Mouse (Mus musculus): ENCODE results near the gene AC124502.3.

Gene AC124502.3

GRCm38 (mm10) chr19:5060365-5061330 is 22.0 kb downstream of the AC124502.3 start:
- DNase-seq, result no peak

DNA sequence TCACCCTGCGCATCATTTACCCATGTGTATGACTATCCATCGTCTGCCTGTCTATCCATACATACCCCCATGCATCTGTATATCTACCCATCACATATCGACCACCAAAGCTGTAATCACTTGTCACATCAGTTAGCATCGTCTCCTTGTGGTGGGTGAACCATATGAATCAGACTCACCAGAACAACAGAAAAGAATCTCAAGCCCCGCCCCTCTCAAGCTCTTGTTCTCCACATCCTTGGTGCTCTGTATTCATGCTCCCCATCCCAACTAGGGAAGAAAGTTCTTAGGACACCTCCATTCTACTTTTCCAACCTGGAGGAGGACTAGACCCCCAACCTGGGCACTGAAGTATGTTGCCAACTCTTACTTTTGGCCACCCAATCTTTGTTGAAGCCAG is 23.4 kb downstream of the AC124502.3 start:
- DNase-seq, result no peak

DNA sequence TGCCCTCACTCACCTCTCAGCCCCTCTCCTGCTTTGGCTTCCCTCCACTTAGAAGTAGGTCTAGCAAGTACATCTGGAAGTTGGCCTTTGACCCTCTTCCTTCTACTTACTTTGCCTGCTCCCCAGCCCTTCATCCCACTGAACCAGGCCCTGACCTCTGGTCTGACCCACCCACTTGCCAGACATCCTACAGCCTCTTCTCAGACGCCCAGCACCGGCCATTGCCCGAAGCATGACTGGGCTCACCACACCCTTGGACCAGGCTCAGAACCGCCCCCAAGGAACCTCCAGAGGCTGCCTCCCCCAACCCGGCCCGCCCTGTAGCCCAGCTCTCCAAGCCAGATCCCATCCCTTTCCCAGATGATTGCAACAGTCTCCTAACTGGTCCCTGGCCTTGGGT is 23.8 kb downstream of the AC124502.3 start:
- no peak for DNase-seq

DNA sequence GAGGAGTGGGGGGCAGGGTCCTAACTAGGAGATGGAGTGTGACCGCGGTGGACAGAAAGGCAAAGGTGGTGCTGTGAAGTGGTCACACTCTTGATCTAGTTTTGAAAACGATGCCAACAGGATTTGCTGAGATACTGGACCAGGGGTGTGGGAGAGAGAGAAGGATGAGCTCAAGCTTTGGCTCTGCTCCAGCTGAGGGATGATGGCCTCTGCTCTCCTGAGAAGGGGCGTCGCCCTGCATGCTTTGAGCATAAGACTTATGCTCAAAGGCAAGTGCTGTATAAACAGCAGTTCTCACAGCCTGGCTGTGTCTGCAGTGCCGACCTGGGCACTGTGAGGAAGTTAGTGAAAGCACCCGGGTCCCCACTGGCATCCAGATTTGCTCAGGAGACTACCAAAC is 26.4 kb downstream of the AC124502.3 start:
- no peak for DNase-seq

DNA sequence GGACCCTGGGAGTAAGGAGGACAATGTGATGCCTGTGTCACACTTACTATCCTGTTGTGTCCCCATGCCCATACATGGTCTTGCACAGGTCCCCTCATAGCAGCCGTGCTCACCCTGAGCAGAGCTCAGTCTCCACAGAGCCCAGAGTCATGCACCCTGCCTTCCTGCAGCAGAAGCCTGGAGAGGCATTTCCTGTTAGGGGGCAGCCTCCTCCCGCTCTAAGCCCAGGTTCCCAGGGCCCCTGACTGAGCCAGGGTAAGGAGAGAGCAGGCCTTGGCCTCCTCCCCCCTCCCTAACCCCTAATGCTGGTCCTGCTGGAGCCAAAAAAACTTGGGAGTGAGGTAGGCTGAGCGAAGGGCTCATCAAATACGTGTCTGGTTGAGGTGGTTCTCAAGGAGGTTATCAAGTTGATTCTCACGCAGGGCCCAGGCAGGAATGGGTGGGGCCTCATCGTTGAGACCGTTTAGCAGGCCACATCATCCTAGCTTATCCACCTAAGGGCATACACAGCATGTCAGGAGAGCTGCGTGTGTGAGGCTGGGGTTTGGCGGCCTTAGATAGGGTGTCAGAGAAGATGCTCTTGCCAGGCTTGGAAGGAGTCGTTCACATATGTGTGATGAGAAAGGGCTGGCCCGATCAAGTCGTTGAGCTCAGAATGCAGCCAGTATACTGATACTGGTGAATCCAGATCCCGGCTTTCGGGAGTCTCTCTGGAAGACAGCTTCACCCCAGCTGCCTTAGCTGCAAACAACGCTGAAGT is 28.5 kb downstream of the AC124502.3 start:
- DNase-seq, result no peak

DNA sequence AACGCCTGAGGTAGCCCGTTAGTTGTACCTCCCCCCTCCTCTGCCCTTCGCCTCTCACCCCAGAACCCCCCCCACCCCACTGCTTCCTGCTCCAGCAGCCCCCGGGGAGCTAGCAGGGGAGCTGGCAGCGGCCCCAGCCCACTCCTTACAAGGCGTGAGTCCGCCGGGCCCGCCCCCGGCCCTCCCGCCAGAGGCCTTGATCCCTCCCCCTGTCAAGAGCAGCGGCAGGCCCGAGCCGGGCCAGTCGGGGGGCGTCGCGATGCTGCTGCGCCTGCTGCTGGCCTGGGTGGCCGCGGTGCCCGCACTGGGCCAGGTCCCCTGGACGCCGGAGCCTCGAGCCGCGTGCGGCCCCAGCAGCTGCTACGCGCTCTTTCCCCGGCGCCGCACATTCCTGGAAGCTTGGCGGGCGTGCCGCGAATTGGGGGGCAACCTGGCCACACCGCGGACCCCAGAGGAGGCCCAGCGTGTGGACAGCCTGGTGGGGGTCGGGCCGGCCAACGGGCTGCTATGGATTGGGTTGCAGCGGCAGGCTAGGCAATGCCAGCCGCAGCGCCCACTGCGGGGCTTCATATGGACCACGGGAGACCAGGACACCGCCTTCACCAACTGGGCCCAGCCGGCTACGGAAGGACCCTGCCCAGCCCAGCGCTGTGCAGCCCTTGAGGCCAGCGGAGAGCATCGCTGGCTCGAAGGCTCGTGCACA is 29.3 kb downstream of the AC124502.3 start, which contains the start of gene Cd248:
Gene Cd248, plus strand, starts transcription at position 212 of the 703 bp plus-strand sequence.
- DNase-seq, result peak; percentile 45

- DNase-seq, result no peak
Measured at GRCm38 (mm10) chr19:5068570-5069234, 30.0 kb downstream of the AC124502.3 start.

DNA sequence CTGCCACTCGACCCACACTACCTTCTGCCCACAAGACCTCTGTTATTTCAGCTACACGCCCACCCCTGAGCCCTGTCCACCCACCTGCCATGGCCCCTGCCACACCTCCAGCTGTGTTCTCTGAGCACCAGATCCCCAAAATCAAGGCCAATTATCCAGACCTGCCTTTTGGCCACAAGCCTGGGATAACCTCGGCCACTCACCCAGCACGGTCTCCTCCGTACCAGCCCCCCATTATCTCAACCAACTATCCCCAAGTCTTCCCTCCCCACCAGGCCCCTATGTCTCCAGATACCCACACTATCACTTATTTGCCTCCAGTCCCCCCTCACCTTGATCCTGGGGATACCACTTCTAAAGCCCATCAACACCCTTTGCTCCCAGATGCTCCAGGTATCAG is 30.8 kb downstream of the AC124502.3 start:
- no peak for DNase-seq

GRCm38 (mm10) chr19:5069978-5070377 is 31.3 kb downstream of the AC124502.3 start:
- no peak for DNase-seq

- DNase-seq, result no peak
Measured at GRCm38 (mm10) chr19:5071077-5071476, 32.4 kb downstream of the AC124502.3 start.

- DNase-seq, result peak; percentile 82
Measured at GRCm38 (mm10) chr19:5071545-5072369, 33.1 kb downstream of the AC124502.3 start.

DNA sequence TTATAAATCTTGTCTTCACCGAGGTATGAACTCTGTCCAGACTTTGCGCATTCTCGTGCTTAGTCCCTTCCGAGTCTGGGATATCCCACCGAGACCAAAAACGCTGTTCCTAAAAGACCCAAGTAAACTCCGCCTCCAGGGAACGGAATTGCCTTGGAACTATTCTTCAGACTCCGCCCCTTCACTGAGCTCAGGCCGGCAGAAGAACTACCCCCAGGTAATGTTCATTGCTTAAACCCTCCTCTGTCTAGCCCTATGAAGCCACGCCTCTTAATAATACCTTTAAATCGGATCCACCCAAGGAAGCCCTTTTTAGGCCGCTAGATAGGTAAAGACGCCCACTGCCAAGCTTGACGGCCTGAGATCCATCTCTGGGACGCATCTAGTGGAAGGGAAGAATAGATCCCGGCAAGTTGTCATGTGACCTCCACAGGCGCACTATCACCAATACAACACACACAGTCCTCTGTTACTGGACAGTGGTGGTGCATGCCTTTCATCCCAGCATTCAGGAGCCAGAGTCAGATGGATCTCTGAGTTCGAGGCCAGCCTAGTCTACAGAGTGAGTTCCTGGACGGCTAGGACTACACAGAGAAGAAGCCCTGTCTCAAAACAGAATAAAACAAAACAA is 33.8 kb downstream of the AC124502.3 start:
- DNase-seq, result no peak

DNA sequence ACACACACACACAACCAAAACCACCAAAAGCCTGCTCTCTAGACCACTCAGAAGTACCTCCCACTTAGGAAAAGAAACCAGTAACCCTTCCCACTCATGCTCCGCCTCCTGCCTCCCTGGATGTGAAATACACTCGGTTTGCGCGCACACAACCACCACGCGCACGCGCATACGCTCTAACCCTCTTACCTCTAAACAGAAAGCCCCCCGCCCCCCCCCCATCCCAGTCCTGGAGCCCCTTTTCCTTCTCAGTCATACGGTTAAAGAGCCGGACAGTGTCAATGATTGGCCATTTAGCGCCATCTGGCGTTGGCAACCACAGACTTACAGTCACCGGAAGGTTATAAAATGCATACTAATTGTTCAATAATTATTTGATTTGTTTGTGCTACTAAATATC is 34.3 kb downstream of the AC124502.3 start:
- DNase-seq, result no peak

DNA sequence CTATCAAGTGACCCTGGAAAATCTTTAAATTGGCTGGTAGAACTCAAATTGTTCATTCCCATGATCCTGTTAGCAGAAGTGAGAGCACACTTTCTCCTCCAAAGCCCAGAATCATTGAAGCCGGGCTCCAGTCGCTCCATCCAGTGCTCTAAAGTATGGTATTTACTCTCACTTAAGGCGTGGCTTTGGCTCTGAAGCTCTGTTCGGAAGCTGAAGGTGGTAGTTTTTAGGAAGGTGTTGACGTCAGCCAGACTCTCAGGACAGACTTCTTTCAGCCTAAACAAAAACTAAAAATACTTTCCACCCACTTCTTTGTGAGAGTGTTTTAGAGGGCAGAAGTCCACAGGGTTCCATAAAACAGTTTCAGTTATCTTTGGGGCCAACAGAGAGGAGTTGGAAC is 34.8 kb downstream of the AC124502.3 start:
- DNase-seq, result no peak

DNA sequence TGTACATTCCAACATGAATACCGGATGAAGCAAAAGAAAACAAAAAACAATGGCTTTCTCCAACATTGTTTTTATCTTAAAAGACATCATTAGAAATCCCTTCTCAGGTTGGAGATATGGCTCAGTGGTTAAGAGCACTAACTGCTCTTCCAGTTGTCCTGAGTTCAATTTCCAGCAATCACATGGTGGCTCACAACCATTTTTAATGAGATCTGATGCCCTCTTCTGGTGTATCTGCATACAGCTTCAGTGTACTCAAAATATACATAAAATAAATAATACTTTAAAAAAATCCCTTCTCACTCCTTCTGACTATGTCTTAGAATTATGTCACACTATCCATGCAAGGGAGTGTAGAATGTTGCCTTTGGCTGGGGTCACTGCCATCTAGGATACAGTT is 40.6 kb downstream of the AC124502.3 start:
- no peak for DNase-seq

- no peak for DNase-seq
Measured at GRCm38 (mm10) chr19:5082005-5082404, 43.3 kb downstream of the AC124502.3 start.

DNA sequence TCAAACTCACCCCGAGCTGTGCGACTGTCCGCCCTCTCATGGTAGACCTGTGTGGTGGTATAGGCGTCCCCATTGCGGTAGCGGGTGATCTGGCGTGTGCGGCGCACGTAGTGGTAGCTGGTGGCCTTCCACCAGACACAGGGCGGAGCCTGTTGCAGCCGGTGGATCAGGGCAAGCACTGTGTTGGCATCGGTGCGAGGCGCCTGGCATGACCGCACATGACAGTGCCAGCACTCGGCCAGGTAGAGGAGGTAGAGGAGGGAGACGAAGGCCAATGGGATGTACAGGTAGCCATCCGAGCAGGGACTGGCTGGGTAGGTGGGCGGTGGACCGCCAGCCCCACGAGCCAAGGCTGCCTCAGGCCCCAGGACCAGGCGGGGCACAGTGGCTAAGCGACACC is 43.9 kb downstream of the AC124502.3 start:
- no peak for DNase-seq

DNA sequence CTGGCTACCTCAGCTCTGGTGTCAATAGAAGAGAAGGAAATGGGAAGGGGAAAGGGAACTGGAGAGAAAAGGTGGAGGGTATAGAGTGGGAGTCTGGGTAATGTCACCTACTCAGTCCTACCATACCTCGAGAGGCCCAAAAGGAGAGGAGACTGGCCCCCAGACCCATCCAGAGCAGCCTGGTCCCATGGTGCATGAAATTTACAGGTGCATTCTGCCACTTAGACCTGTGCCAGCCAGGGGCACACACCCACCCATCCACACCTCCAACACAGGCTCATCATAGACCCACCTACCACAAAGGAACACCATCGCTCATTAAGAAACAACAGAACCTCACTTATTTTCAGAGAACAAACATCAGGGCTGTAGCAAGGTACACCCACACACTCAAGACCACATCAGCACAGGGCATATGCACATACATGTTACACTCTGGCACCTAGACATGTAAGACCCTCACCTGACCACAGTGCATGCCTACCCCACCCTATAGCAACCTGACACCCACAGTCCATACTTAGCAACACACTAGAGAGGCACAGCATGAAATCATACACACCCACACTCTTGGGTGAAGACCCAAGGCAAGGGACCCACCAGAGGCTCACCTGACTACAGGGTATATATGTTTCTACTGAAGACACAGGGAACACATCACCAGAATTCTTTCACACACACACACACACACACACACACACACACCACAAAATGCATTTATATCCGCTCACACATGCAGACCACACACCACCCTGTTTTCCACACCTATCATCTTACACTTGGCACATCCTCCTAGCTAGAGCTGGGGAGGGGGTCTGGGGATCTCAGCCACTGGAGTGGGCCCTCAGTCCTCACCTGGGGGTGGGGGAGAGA is 45.5 kb downstream of the AC124502.3 start:
- DNase-seq, result no peak

DNA sequence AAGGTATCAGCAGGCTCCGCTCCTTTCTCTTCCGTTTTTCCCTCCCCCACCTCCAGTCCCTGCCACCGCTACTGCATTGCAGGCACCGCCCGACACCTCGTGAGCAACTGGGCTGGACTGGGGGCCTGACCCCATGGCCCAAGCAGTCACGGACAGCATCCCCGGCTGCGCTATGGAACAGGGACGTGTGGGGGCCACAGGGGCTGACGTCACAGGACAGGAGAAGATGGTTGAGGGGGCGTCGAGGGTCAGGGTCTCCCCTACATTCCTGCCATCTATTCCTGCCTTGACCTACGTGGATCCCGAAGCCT is 46.1 kb downstream of the AC124502.3 start:
- DNase-seq, result no peak

DNA sequence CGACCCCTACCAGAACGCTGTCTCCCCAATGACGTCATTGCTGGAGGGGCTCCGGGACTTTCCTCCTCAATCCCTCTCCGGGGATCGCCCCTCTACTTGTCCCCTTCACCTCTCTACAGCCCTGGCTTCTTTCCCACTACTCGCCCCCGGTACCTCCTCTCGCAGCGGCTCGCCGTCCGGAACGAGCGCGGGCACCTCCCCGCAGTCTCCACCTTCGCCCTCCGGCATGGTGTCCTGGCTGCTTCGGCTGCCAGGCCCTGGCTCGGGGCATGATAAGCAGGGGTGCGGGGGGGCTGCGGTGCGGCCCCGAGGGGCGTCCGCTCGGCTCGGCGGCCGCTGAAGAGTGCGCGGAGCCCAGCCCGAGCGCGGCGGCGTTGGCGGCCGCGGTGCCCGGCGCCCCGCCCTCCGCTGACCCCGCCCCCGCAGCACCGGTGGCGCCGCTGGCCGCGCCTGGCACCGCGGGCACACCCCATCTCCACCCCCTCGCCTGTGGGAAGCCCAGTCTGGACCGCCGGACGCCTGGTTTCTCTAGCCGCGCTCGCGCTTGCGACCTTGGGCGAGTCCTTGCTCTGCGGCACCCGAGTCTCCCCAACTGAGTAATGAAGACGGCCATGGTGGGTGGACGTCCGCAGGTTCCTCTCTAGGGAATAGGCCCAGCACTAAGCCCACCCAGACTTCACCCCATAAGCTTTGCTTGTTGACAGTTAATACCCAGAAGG is 46.6 kb downstream of the AC124502.3 start, which contains the start of gene Tmem151a:
Gene Tmem151a, minus strand, starts transcription at position 387 of the 719 bp plus-strand sequence.
- DNase-seq, result peak; percentile 67

Measured in kidney, adult 11 months (tissue).